Mouse (Mus musculus) pancreas, adult 10 weeks (tissue): ENCODE measurements around the gene Tyw1. TPM values are rescaled to one million over a fixed set of nuclear protein-coding genes. Genes with fewer than 3 reads are reported as not detected.

Source experiments
- polyA plus RNA-seq: library from polyadenylated mRNA; stranded (reverse); fragments of 350-450 nt; fragmentation: Illumina TruSeq; extraction: RNeasy Lipid Tissue Mini Kit (QIAGEN cat#74804); gene quantifications from one replicate; pipeline ENCODE4 v1.2.3, GENCODE M21; 2015; ENCODE audit warnings: low read depth, low replicate concordance; ENCODE audit not compliant: insufficient read depth

Tyw1 gene
- polyA plus RNA-seq = 2.7 TPM

GRCm38 (mm10) chr5:130255017-130255720, at the start of gene Tyw1, which contains the start of gene Sbds:
Gene Tyw1 (plus strand): TSS chr5:130255619.
Gene Sbds (minus strand): TSS chr5:130255530.

GRCm38 (mm10) chr5:130216781-130217180, 38.6 kb upstream of the Tyw1 start, which contains the start of gene Tmem248:
Gene Tmem248 (plus strand): TSS chr5:130217081.

GRCm38 (mm10) chr5:130369237-130369636, 113.8 kb downstream of the Tyw1 start, which contains the start of gene Caln1:
Gene Caln1 (plus strand): TSS chr5:130369455.

GRCm38 (mm10) chr5:130384222-130384912, 128.9 kb downstream of the Tyw1 start, which contains the start of gene A330070K13Rik:
Gene A330070K13Rik (minus strand): TSS chr5:130384631.

Other genes starting within 250 kb of the Tyw1 start
- 10.3 TPM for gene Asl, start 226.4 kb upstream of the Tyw1 start, polyA plus RNA-seq
- 5.2 TPM for gene Crcp, start 226.3 kb upstream of the Tyw1 start, polyA plus RNA-seq
- 10.3 TPM for gene Tpst1, start 182.3 kb upstream of the Tyw1 start, polyA plus RNA-seq
- 0.96 TPM for gene Kctd7, start 110.8 kb upstream of the Tyw1 start, polyA plus RNA-seq
- gene Rabgef1, start 83.8 kb upstream of the Tyw1 start, polyA plus RNA-seq = 6.7 TPM
- 17.0 TPM for gene Tmem248, start 38.5 kb upstream of the Tyw1 start, polyA plus RNA-seq
- gene Sbds, start 89 bp upstream of the Tyw1 start, polyA plus RNA-seq = 19.0 TPM
- not detected for gene Caln1, start 113.8 kb downstream of the Tyw1 start, polyA plus RNA-seq
- not detected for gene A330070K13Rik, start 129.0 kb downstream of the Tyw1 start, polyA plus RNA-seq